17 mouse cellular contexts compared by ENCODE assay signal in the genomic region with DNA sequence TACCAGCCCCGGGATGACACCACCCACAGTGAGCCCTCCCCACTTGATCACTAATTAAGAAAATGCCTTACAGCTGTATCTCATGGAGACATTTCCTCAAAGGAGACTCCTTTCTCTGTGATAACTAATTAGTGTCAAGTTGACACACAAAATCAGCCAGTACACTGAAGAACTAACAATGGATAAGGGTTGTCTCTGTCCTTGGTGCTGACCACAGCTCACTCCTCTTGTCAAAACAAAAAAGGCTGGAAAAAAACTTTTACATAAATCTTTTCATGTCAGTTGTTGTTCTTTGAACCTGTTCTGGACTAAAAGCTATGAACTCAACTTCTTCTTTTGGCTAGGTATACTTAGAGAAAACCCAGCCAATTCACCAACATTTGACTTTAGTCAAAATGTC.
DNase-seq lines count a peak whose midpoint lies in the region; ATAC-seq lines count a peak whose summit lies in the region.
"Had no signal": no experiment of that assay in that cellular context is flagged by ENCODE, and none has a peak within 500 bp of the region (broad histone marks: within the 10 kb centered on the region; RNA-seq: fewer than 3 reads in every experiment).

No protein-coding gene starts in this region.

- H3K27ac ChIP-seq in embryonic facial prominence, embryonic 11.5 days (replicated peaks; ENCODE audit: low read depth, low read length): no peak overlapping the region
- H3K27ac ChIP-seq: forebrain, embryonic 12.5 days; liver, embryonic 13.5 days; macrophage had no signal

- H3K36me3 ChIP-seq in embryonic facial prominence, embryonic 11.5 days (replicated peaks; ENCODE audit: control insufficient read depth, insufficient read depth, low read depth, low read length): no peaks in the 10 kb centered on the region
- H3K36me3 ChIP-seq: forebrain, embryonic 12.5 days; G1E; liver, embryonic 13.5 days had no signal

- peak; percentile 3 to 25 for DNase-seq in heart, postnatal 10 days
- no peak for DNase-seq in heart, postnatal 25 days (ENCODE audit: low spot score)
- DNase-seq in testis, postnatal 10 days (ENCODE audit: low spot score): peak; percentile 48
- no peak for DNase-seq in testis, postnatal 14 days (ENCODE audit: low spot score)
- DNase-seq in embryonic facial prominence, embryonic 11.5 days (ENCODE audit: low spot score): peak; percentile 61
- DNase-seq in frontal cortex, postnatal 14 days (ENCODE audit: low spot score in 2 of 2): no peak
- DNase-seq in thymus, postnatal 4 days: no peak
- DNase-seq: B cell, adult 2 months; cerebellum, adult 18-20 months; heart, postnatal 4 days; liver, embryonic 13.5 days; midbrain, embryonic 14.5 days had no signal

- 29% methylated on average over 1 of the region's 1 CpGs for WGBS in embryonic facial prominence, embryonic 11.5 days

- H3K4me3 ChIP-seq in embryonic facial prominence, embryonic 11.5 days (ENCODE audit: low read depth, low read length): no peak overlapping the region
- H3K4me3 ChIP-seq: forebrain, embryonic 12.5 days; liver, embryonic 13.5 days had no signal

- no peaks in the 10 kb centered on the region for H3K4me1 ChIP-seq in embryonic facial prominence, embryonic 11.5 days (ENCODE audit: control insufficient read depth, insufficient read depth, low read length)
- H3K4me1 ChIP-seq: forebrain, embryonic 12.5 days; liver, embryonic 13.5 days had no signal

- intact Hi-C loops in heart, postnatal 10 days (cut with DNase I): no loop called here
- intact Hi-C loops in heart, postnatal 25 days (cut with DNase I): no loop called here

- no peaks in the 10 kb centered on the region for H3K27me3 ChIP-seq in embryonic facial prominence, embryonic 11.5 days (ENCODE audit: control insufficient read depth, insufficient read depth, low read length)
- H3K27me3 ChIP-seq: forebrain, embryonic 12.5 days; liver, embryonic 13.5 days had no signal

- no peak overlapping the region for H3K4me2 ChIP-seq in embryonic facial prominence, embryonic 11.5 days (ENCODE audit: low read depth, low read length)
- H3K4me2 ChIP-seq: forebrain, embryonic 12.5 days; liver, embryonic 13.5 days had no signal

- no peak for ATAC-seq in embryonic facial prominence, embryonic 11.5 days (replicated peaks; ENCODE audit: insufficient number of reproducible peaks, low FRiP score, low TSS enrichment, low read depth)
- no peak for ATAC-seq in erythroblast, adult 5-6 weeks (replicated peaks; ENCODE audit: low FRiP score, poor library complexity, severe bottlenecking)
- ATAC-seq: inflammation-experienced regulatory T-cells, adult 6 months had no signal

- no peak overlapping the region for H3K9ac ChIP-seq in embryonic facial prominence, embryonic 11.5 days (replicated peaks; ENCODE audit: low read length)
- H3K9ac ChIP-seq: forebrain, embryonic 12.5 days; liver, embryonic 13.5 days had no signal

- no peaks in the 10 kb centered on the region for H3K9me3 ChIP-seq in embryonic facial prominence, embryonic 11.5 days (replicated peaks; ENCODE audit: control insufficient read depth, low read length)
- H3K9me3 ChIP-seq: forebrain, embryonic 12.5 days; liver, embryonic 13.5 days had no signal

Comparison
In these comparisons a context has a peak if more than half of its experiments do, and no peak if none do; other contexts are left out.
1. DNase-seq: peak in heart, postnatal 10 days (2 of 2), testis, postnatal 10 days (single experiment) and embryonic facial prominence, embryonic 11.5 days (single experiment); none in heart, postnatal 25 days (single experiment), testis, postnatal 14 days (single experiment), frontal cortex, postnatal 14 days (0 of 2) and thymus, postnatal 4 days (single experiment).